Mouse (Mus musculus) heart, embryonic 16.5 days (tissue): Measurements from ENCODE around the gene Flrt1. TPM values are rescaled to one million over a fixed set of nuclear protein-coding genes. Genes with fewer than 3 reads are reported as not detected.
"Not testable (repeated sequence)": the region's sequence is repeated elsewhere in the genome, so short reads cannot be mapped to it uniquely, and the experiment has no call there.

Source experiments
- ATAC-seq: fragments of 200-750 bp; cut with Nextera tagmentation; replicated peaks from 2 replicates; pipeline ENCODE4 v1.8.0; 2017; ENCODE audit warnings: moderate number of reproducible peaks; ENCODE audit not compliant: insufficient read depth, low FRiP score; ENCODE audit errors: extremely low read depth
- H3K27ac ChIP-seq: fragments of 300-500 bp; sonication (generic); 2 replicates; pipeline ENCODE4 v1.5.1; 2014; ENCODE audit warnings: mild to moderate bottlenecking, low read length, control low read depth, moderate library complexity
- H3K27me3 ChIP-seq: fragments of 300-500 bp; sonication (generic); 2 replicates; pipeline ENCODE4 v1.6.1; 2014; ENCODE audit warnings: low read length, mixed read lengths; ENCODE audit not compliant: control insufficient read depth, insufficient read depth
- H3K36me3 ChIP-seq: fragments of 300-500 bp; sonication (generic); 2 replicates; pipeline ENCODE4 v1.6.1; 2014; ENCODE audit not compliant: control insufficient read depth, insufficient read depth
- H3K4me1 ChIP-seq: fragments of 300-500 bp; sonication (generic); 2 replicates; pipeline ENCODE4 v1.6.1; 2014; ENCODE audit warnings: low read length, mixed read lengths; ENCODE audit not compliant: control insufficient read depth, insufficient read depth
- H3K4me2 ChIP-seq: fragments of 300-500 bp; sonication (generic); 2 replicates; pipeline ENCODE4 v1.6.1; 2014; ENCODE audit warnings: low read depth, mild to moderate bottlenecking, control low read depth, low read length
- H3K4me3 ChIP-seq: fragments of 300-500 bp; sonication (generic); 2 replicates; pipeline ENCODE4 v1.5.1; 2014; ENCODE audit warnings: mild to moderate bottlenecking, control low read depth, low read length
- H3K9ac ChIP-seq: fragments of 300-500 bp; sonication (generic); 2 replicates; pipeline ENCODE4 v1.6.1; 2014; ENCODE audit warnings: low read length, control low read depth
- H3K9me3 ChIP-seq: fragments of 300-500 bp; sonication (generic); replicated peaks from 2 replicates; pipeline ENCODE4 v1.6.1; 2016; ENCODE audit warnings: low read length; ENCODE audit not compliant: control insufficient read depth
- WGBS: fragments of 180-500 bp; shearing (Covaris S2); extraction: QIAGEN DNeasy Blood & Tissue Kit; methylation state at CpG from one replicate; pipeline ENCODE4 v1.1.7; 2014; 5-methylcytosine and 5-hydroxymethylcytosine counted together
- polyA plus RNA-seq: library from polyadenylated mRNA; unstranded; fragments of >200 nt; fragmentation: Nextera tagmentation; extraction: Ambion mirVana; gene quantifications from 2 replicates; pipeline ENCODE4 v1.2.1, GENCODE M21; 2015

Flrt1 gene
- polyA plus RNA-seq, 1 experiment from 2014 or later: 1.9 TPM

DNA sequence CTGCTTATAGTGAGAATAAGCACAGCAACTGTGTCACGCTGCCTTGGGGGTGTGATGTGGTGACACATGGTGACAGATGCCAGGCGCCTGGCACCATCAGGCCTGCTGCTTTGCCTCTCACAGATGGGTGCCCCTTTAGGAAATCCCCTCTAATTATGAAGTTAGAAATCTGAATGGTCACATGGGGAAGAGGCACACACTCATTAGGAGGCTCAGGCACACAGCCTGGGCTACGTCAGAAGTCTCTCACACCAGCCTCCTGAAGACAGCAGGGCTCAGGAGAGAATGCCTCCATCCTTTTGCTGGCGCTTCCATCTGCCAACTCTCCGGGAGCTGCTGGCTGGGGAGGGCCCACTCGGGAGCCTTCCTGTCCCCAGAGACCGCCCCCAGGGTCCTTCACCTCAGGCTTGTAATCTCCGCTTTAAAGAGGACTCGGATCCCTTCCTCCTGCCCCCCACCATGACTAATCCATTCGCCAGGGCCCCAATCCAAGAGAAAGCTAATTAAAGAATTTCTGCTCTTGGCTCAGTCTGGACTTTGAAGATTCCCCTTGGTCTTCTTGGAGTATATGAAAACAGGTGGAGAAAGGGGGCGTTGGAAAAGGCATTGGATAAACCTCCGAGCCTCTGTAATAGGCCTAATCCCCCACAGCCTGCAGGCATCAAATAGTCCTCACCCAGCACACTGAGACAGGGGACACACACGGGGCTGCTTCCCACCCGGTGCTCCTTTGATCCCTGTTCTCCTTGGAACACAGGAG lies 22.3 kb downstream of the Flrt1 start:
- no peak for ATAC-seq
- H3K9me3 ChIP-seq: no peaks in the 10 kb centered on the region
- H3K36me3 ChIP-seq: no peaks in the 10 kb centered on the region
- no peak overlapping the region for H3K27ac ChIP-seq
- H3K27me3 ChIP-seq: no peaks in the 10 kb centered on the region
- no peak overlapping the region for H3K4me3 ChIP-seq
- WGBS: 38% methylated on average over 14 of the region's 14 CpGs
- H3K9ac ChIP-seq: 0 out of 2 replicates have a peak overlapping the region, but pooled peaks have one; percentile 13
- H3K4me1 ChIP-seq: peaks cover 9% of the 10 kb centered on the region
- H3K4me2 ChIP-seq: no peak overlapping the region

DNA sequence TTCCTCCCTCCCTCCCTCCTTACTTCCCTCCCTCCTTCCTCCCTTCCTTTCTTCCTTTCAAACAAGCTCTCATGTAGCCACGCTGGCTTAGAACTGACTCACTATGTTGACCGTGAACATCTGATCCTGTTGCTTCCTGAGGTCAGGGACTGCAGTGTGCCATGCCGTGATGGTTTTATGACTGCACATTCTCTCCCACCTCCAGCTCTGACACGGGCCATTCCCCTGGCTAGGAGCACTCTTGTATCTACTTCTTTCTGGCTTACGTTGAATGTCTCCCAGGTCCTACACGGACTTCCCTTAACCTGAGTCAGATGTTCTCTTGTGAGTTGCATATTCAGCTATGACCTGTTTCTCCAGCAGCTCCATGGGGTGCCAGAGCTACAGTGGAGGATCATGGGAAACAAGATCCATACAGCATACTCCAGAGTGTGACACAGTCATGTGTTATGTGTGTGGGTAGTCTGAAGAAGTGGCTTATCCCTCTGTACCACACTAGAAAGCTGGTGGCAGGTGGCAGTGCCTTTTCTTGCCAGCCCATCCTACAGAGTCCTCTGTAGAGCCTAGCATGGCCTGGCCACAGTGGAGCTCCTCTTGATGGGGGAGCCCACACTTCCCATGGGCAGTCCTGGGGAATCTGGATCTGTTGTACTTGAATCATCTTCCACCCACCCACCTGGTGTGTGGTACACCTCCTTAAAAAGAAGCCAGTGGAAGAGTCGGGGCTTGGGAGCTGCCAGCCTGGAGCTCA lies 23.8 kb downstream of the Flrt1 start:
- Histone ChIP-seq H3K4me2 (no peak overlapping the region), H3K27me3 (no peaks in the 10 kb centered on the region), H3K9ac (no peak overlapping the region), H3K27ac (no peak overlapping the region), H3K4me3 (no peak overlapping the region), H3K4me1 (peaks cover 13% of the 10 kb centered on the region), H3K9me3 (no peaks in the 10 kb centered on the region), H3K36me3 (no peaks in the 10 kb centered on the region)
- 75% methylated on average over 7 of the region's 7 CpGs for WGBS
- ATAC-seq: no peak; the same call in 1 of the 2 replicates

DNA sequence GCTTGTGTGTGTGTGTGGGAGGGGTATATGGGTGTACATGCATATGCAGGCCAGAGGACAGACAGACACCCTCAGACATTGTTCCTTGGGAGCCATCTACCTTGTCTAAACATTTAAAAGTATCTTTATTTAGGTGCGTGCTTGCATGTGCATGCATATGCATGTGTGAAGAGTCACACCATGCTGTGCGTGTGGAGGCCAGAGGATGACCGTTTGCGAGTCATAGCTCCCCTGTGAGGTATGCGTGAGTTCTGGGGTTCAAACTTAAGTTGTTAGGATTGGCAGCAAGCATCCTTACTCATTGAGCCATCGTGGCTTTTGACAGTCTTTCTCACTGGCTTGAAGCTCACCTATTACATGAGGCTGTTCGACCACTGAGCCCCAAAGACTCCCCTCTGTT lies 27.3 kb downstream of the Flrt1 start:
- H3K4me2 ChIP-seq: no peak overlapping the region
- H3K36me3 ChIP-seq: no peaks in the 10 kb centered on the region
- H3K9me3 ChIP-seq: no peaks in the 10 kb centered on the region
- H3K4me3 ChIP-seq: no peak overlapping the region
- no peaks in the 10 kb centered on the region for H3K27me3 ChIP-seq
- no peak overlapping the region for H3K27ac ChIP-seq
- H3K4me1 ChIP-seq: peaks cover 9% of the 10 kb centered on the region
- WGBS: 81% methylated on average over 7 of the region's 7 CpGs
- ATAC-seq: no peak
- no peak overlapping the region for H3K9ac ChIP-seq

DNA sequence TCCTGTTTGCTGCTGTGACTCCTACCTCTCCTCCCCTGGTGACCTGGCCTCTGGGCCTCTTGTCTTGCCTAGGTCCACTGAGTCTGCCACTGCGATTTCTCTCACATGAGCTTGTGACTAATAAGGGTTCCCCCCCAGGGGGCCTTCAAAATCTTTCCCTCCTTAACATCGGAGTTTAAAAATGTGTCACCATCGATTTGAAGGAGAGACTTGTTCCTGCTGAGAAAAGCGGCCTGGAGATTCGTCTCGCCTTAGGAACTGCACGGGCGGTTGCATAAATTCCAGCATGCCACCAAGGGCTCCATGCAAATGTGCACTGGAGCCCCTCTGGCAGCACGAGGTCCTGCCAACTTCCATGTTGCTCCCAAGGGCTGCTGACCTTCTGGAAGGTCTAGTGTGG lies 27.9 kb downstream of the Flrt1 start:
- Histone ChIP-seq H3K27me3 (no peaks in the 10 kb centered on the region), H3K36me3 (no peaks in the 10 kb centered on the region), H3K4me2 (no peak overlapping the region), H3K9ac (no peak overlapping the region), H3K27ac (no peak overlapping the region), H3K9me3 (no peaks in the 10 kb centered on the region), H3K4me3 (no peak overlapping the region), H3K4me1 (peaks cover 5% of the 10 kb centered on the region; the same call in 1 of the 2 replicates)
- WGBS: 67% methylated on average over 9 of the region's 9 CpGs
- ATAC-seq: no peak

DNA sequence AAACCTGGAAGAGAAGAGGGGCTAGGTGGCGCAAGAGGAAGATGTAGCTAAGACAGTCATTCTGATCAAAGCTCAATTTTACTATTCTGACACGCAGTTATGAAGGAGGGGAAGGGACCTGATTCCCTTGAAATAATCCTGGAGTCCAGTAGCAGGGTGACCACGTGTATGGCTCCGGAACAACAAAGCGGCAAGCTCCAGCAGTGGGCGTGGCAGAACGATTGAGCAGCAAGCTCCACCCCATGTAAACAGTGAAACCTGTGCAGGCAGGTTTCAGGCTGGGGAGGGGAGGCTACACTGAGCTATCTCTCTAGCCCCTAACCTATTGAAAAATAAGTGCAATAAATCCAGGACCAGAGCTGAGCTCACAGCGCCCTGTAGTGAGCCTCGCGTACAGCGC lies 30.2 kb downstream of the Flrt1 start:
- not testable (repeated sequence) for H3K27ac ChIP-seq, H3K4me2 ChIP-seq, H3K36me3 ChIP-seq, H3K9ac ChIP-seq, ATAC-seq, H3K27me3 ChIP-seq, H3K4me3 ChIP-seq, H3K9me3 ChIP-seq
- 81% methylated on average over 11 of the region's 11 CpGs for WGBS
- H3K4me1 ChIP-seq: peaks cover 10% of the 10 kb centered on the region

DNA sequence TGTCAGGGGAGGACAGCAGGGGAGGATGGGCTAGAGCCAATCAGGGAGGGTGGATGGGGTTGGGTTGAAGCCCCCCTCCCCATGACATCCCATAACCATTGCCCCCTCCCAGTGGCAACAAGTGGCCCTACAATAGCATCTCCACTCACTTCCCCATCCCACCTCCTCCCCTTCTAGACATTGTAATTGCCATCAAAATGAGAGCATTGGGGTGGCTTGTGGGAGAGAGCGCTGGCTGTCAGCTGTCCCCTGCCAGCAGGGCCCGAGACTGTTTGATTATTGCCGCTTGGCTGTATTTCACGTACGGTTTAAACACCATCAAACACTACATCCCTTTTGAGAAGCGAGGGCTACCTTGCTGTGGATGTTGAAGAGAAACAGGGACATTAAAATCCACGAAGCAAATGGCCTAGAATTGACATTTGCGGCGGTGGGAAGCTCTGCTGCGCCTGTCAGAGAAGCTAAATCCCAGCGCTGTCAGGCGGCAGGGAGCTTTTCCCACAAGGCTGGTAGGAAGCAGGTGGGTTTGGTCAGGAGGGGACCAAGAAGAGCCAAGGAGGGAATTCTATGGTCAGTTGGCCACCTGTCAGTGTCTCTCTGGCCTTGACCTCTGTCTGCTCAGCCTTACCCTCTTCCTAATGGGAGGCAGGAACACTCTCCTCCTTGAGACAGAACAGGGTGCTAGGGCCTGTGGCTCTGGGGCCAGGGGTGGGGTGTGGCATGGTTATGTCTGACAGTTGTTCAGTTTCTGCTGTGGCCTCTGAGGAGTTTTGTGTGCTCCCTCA lies 31.3 kb downstream of the Flrt1 start:
- Histone ChIP-seq H3K27me3 (no peaks in the 10 kb centered on the region), H3K4me2 (no peak overlapping the region), H3K27ac (no peak overlapping the region), H3K4me3 (no peak overlapping the region), H3K9me3 (no peaks in the 10 kb centered on the region), H3K4me1 (peaks cover 17% of the 10 kb centered on the region), H3K9ac (no peak overlapping the region), H3K36me3 (no peaks in the 10 kb centered on the region)
- ATAC-seq: no peak
- WGBS: 70% methylated on average over 12 of the region's 12 CpGs

DNA sequence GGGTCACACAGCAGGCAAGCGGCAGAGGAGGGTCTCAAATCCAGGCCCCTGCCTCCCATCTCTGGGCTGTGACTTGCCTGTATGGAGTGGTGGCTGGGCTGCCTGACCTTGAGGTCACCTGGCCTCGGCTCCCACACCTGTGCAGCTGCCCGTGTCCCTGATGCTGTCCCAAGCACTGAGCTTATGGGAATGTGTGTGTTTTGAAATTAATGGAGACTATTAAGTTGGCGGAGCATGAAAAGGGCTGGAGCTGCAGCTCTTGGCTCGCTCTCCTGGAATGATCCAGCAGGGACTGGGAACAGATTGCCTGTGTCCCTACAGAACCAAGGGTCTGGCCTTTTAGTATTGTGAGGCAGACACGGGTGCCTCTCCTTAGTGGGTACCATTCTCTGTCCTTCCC lies 33.3 kb downstream of the Flrt1 start:
- Histone ChIP-seq H3K4me3 (no peak overlapping the region), H3K9me3 (no peaks in the 10 kb centered on the region), H3K4me1 (peaks cover 13% of the 10 kb centered on the region), H3K4me2 (no peak overlapping the region), H3K27me3 (no peaks in the 10 kb centered on the region), H3K27ac (no peak overlapping the region), H3K9ac (no peak overlapping the region), H3K36me3 (no peaks in the 10 kb centered on the region)
- WGBS: 78% methylated on average over 6 of the region's 6 CpGs
- no peak for ATAC-seq

DNA sequence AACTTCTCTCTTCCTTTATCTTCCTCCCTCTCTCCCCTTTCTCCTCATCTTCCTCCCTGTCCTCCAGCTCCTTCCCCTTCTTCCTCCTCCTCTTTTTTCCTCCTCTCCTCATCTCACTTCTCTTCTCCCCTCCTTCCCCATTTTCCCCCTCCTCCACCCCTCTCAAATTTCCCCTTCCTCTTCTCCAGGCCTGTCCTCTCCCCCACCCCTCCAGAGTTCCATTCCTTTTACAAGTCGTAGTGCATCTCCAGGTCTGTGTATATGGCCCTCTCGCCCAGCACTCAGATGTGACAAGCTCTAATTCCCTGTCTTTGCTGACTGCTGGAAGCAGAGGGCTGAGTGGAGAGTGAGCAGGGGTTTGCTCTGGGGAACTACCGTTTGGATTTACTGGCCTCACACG lies 34.8 kb downstream of the Flrt1 start:
- H3K9ac ChIP-seq: peak overlapping the region; percentile 23; the same call in 1 of the 2 replicates
- peak overlapping the region; percentile 35 for H3K4me2 ChIP-seq
- H3K27me3 ChIP-seq: no peaks in the 10 kb centered on the region
- no peaks in the 10 kb centered on the region for H3K9me3 ChIP-seq
- ATAC-seq: no peak
- peaks cover 24% of the 10 kb centered on the region for H3K4me1 ChIP-seq
- 37% methylated on average over 4 of the region's 4 CpGs for WGBS
- no peak overlapping the region for H3K27ac ChIP-seq
- no peaks in the 10 kb centered on the region for H3K36me3 ChIP-seq
- H3K4me3 ChIP-seq: no peak overlapping the region
